Mouse (Mus musculus) limb, embryonic 13.5 days (tissue): ENCODE data around the gene Gm28635. TPM values are rescaled to one million over a fixed set of nuclear protein-coding genes. Genes with fewer than 3 reads are reported as not detected.

ENCODE experiments used
- ATAC-seq: fragments of 200-750 bp; cut with Nextera tagmentation; 2 replicates; pipeline ENCODE4 v1.8.0; 2017; ENCODE audit warnings: low read depth, moderate number of reproducible peaks, moderate TSS enrichment; ENCODE audit not compliant: low FRiP score
- H3K27ac ChIP-seq: fragments of 300-500 bp; sonication (generic); 2 replicates; pipeline ENCODE4 v1.5.1; 2015; ENCODE audit warnings: inconsistent platforms, mild to moderate bottlenecking, moderate library complexity
- H3K27me3 ChIP-seq: fragments of 300-500 bp; sonication (generic); 2 replicates; pipeline ENCODE4 v1.6.1; 2015; ENCODE audit warnings: mild to moderate bottlenecking, inconsistent platforms
- H3K36me3 ChIP-seq: fragments of 300-500 bp; sonication (generic); 2 replicates; pipeline ENCODE4 v1.6.1; 2015; ENCODE audit warnings: inconsistent platforms, mild to moderate bottlenecking, moderate library complexity
- H3K4me1 ChIP-seq: fragments of 300-500 bp; sonication (generic); 2 replicates; pipeline ENCODE4 v1.6.1; 2015; ENCODE audit warnings: inconsistent platforms
- H3K4me2 ChIP-seq: fragments of 300-500 bp; sonication (generic); replicated peaks from 2 replicates; pipeline ENCODE4 v1.6.1; 2015; ENCODE audit warnings: inconsistent platforms, mild to moderate bottlenecking, moderate library complexity
- H3K4me3 ChIP-seq: fragments of 300-500 bp; sonication (generic); 2 replicates; pipeline ENCODE4 v1.5.1; 2015; ENCODE audit warnings: moderate library complexity, mild to moderate bottlenecking, inconsistent platforms
- H3K9ac ChIP-seq: fragments of 300-500 bp; sonication (generic); 2 replicates; pipeline ENCODE4 v1.6.1; 2015; ENCODE audit warnings: mild to moderate bottlenecking, inconsistent platforms
- H3K9me3 ChIP-seq: fragments of 300-500 bp; sonication (generic); 2 replicates; pipeline ENCODE4 v1.6.1; 2016; ENCODE audit warnings: inconsistent platforms
- WGBS: fragments of 180-500 bp; shearing (Covaris S2); methylation state at CpG from one replicate; pipeline ENCODE4 v1.1.7; 2015; 5-methylcytosine and 5-hydroxymethylcytosine counted together
- polyA plus RNA-seq: library from polyadenylated mRNA; unstranded; fragments of >200 nt; fragmentation: Nextera tagmentation; extraction: Ambion mirVana; gene quantifications from 2 replicates; pipeline ENCODE4 v1.2.1, GENCODE M21; 2015

Gene Gm28635
- polyA plus RNA-seq, 1 experiment from 2014 or later: not detected

- Histone ChIP-seq H3K4me1 (peaks cover 18% of the 10 kb centered on the region), H3K9me3 (no peaks in the 10 kb centered on the region), H3K36me3 (no peaks in the 10 kb centered on the region), H3K27ac (peak overlapping the region; percentile 94), H3K4me2 (peak overlapping the region; percentile 76), H3K27me3 (no peaks in the 10 kb centered on the region), H3K4me3 (peak overlapping the region; percentile 62), H3K9ac (peak overlapping the region; percentile 84)
- no peak for ATAC-seq
- WGBS: under 1% methylated on average over 10 of the region's 10 CpGs
Observed at GRCm38 (mm10) chr2:84649674-84650073, 28.2 kb downstream of the Gm28635 start.

DNA sequence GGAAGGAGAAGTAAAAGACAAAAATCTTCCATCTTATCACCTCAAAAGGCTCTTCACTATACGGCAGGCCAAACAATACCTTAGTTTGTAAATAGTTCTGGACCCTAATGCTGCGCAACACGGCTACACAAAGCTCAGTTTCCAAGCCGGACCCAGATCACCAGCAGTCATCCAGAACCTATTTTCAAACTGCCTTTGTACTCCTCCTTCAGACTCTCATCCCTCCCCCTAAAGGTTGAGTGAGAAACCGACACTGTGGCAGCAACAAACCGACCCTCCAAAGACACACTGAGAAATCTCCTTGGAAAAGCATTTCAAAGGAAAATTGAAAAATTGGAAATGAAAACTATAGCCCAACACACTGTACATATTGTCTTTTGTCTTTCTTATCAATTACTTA lies 29.5 kb downstream of the Gm28635 start:
- Histone ChIP-seq H3K4me1 (peaks cover 24% of the 10 kb centered on the region), H3K36me3 (no peaks in the 10 kb centered on the region), H3K27ac (no peak overlapping the region), H3K4me2 (peak overlapping the region; percentile 76), H3K4me3 (peak overlapping the region; percentile 62), H3K27me3 (no peaks in the 10 kb centered on the region), H3K9ac (peak overlapping the region; percentile 59), H3K9me3 (no peaks in the 10 kb centered on the region)
- WGBS: 57% methylated on average over 6 of the region's 6 CpGs
- no peak for ATAC-seq

DNA sequence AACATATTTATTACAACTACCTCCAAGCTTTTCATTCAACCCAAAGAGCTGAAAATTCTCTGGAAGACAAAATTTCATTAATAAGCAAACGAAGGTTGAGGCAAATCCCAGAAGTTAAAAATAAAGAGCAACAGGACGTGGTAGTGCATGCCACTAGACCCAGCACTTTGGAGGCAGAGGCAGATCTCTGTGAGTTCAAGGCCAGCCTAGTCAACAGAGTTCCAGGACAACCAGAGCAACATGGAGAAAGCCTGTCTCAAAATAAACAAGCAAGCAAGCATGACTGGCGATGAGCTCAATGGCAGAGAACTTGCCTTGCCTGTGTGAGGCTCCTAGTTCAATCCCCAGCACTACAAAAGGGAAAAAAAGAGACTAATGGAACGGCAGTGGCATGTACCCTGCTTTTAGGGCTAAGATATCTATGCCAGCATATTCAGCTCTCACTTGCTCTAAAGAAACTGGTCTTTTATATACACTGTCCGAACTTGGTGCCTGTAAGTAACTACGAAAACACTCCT lies 30.7 kb downstream of the Gm28635 start:
- Histone ChIP-seq H3K4me3 (no peak overlapping the region), H3K9ac (no peak overlapping the region), H3K4me2 (peak overlapping the region; percentile 16), H3K27ac (no peak overlapping the region), H3K36me3 (no peaks in the 10 kb centered on the region), H3K27me3 (no peaks in the 10 kb centered on the region), H3K4me1 (peaks cover 28% of the 10 kb centered on the region), H3K9me3 (no peaks in the 10 kb centered on the region)
- no peak for ATAC-seq
- WGBS: 94% methylated on average over 6 of the region's 6 CpGs

- ATAC-seq: no peak
- Histone ChIP-seq H3K4me3 (no peak overlapping the region), H3K9me3 (no peaks in the 10 kb centered on the region), H3K27ac (no peak overlapping the region), H3K4me2 (no peak overlapping the region), H3K9ac (no peak overlapping the region), H3K4me1 (peaks cover 28% of the 10 kb centered on the region), H3K36me3 (no peaks in the 10 kb centered on the region), H3K27me3 (no peaks in the 10 kb centered on the region)
- 85% methylated on average over 1 of the region's 1 CpGs for WGBS
Observed at GRCm38 (mm10) chr2:84646138-84646537, 31.7 kb downstream of the Gm28635 start.

DNA sequence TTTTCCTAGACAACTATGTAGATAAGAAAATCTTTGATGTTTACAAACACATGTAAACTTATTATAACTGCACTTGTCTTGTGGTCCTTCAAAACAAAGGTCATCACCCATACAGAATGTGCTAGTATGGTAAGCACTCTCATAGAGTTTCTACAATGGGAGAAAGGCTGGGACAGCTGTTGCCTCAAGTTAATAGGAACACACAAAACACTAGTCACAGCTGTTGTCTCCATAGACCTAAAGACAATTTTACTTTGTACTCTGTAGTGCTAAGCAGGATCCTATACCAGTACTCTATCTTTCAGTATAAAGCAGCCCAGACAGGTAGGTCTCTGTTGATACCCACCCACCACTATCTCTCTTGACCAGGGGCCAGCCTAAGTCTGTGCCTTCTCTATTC lies 37.0 kb downstream of the Gm28635 start:
- H3K4me3 ChIP-seq: no peak overlapping the region
- H3K27me3 ChIP-seq: no peaks in the 10 kb centered on the region
- H3K4me1 ChIP-seq: peaks cover 44% of the 10 kb centered on the region
- no peaks in the 10 kb centered on the region for H3K36me3 ChIP-seq
- no peak overlapping the region for H3K9ac ChIP-seq
- 0 out of 2 replicates have a peak, but pooled peaks have one; percentile 36 for ATAC-seq
- H3K9me3 ChIP-seq: no peaks in the 10 kb centered on the region
- no peak overlapping the region for H3K27ac ChIP-seq
- no peak overlapping the region for H3K4me2 ChIP-seq

GRCm38 (mm10) chr2:84638428-84639220 lies 39.2 kb downstream of the Gm28635 start:
- WGBS: 57% methylated on average over 5 of the region's 5 CpGs
- ATAC-seq: no peak
- H3K4me2 ChIP-seq: no peak overlapping the region
- peak overlapping the region; percentile 39; the same call in 1 of the 2 replicates for H3K27ac ChIP-seq
- no peaks in the 10 kb centered on the region for H3K27me3 ChIP-seq
- no peak overlapping the region for H3K9ac ChIP-seq
- no peaks in the 10 kb centered on the region for H3K9me3 ChIP-seq
- H3K36me3 ChIP-seq: no peaks in the 10 kb centered on the region
- no peak overlapping the region for H3K4me3 ChIP-seq
- H3K4me1 ChIP-seq: peaks cover 62% of the 10 kb centered on the region

- ATAC-seq: no peak
- 26% methylated on average over 7 of the region's 7 CpGs for WGBS
- H3K27me3 ChIP-seq: no peaks in the 10 kb centered on the region
- no peak overlapping the region for H3K4me3 ChIP-seq
- no peaks in the 10 kb centered on the region for H3K9me3 ChIP-seq
- H3K4me2 ChIP-seq: peak overlapping the region; percentile 0; the same call in 1 of the 2 replicates
- no peak overlapping the region for H3K9ac ChIP-seq
- H3K4me1 ChIP-seq: peaks cover 64% of the 10 kb centered on the region
- H3K36me3 ChIP-seq: no peaks in the 10 kb centered on the region
- peak overlapping the region; percentile 39; the same call in 1 of the 2 replicates for H3K27ac ChIP-seq
Observed at GRCm38 (mm10) chr2:84637452-84638165, 40.2 kb downstream of the Gm28635 start.

DNA sequence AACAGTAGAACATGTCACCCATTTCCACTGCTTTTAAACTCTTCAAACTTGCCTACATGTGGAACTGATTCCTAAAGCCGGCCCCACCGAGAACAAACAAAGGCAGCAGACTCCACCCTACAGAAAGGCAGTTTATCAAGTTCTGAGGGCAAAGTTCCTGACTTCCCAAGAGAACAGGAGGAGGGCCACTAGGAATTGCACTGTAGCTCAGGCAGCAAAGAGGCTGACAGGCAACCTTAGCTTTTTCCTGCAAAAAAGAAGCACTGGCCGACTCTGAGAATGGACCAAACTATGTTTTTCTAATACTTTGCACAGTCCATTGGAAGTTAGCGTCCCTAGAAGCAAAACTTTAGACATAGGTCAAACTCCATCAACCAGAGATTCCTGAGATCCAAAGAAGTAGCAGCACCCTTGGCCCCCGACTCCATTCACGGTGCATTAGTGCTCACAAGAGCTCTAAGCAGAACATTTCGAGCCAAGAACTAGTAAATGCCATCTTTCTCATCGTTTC lies 41.6 kb downstream of the Gm28635 start:
- 0 out of 2 replicates have a peak overlapping the region, but pooled peaks have one; percentile 35 for H3K9ac ChIP-seq
- no peaks in the 10 kb centered on the region for H3K27me3 ChIP-seq
- 30% methylated on average over 8 of the region's 8 CpGs for WGBS
- no peaks in the 10 kb centered on the region for H3K36me3 ChIP-seq
- H3K4me1 ChIP-seq: peaks cover 73% of the 10 kb centered on the region
- H3K4me3 ChIP-seq: 0 out of 2 replicates have a peak overlapping the region, but pooled peaks have one; percentile 3
- H3K9me3 ChIP-seq: no peaks in the 10 kb centered on the region
- peak overlapping the region; percentile 91 for H3K27ac ChIP-seq
- no peak for ATAC-seq
- peak overlapping the region; percentile 50 for H3K4me2 ChIP-seq

DNA sequence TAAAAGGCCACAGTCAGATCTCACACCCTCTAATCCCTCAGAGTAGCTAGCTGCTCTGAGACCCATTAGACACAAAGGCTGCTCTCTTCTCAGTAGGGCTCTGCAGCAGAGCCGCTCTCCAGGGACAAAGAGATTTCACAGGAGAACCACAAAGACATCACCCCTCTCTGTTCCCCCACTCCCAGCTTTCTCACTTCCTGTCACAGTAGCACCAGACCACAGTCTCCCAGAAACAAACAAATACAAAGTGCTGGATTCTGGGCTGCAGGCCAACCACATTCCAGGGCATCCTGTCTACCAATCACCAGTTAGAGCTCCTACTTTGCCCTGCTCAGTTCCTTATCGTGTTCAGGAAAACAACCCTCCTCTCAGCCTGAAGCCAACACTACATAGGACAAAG lies 42.2 kb downstream of the Gm28635 start:
- H3K36me3 ChIP-seq: no peaks in the 10 kb centered on the region
- no peaks in the 10 kb centered on the region for H3K9me3 ChIP-seq
- no peaks in the 10 kb centered on the region for H3K27me3 ChIP-seq
- H3K4me2 ChIP-seq: peak overlapping the region; percentile 50
- no peak overlapping the region for H3K4me3 ChIP-seq
- peaks cover 73% of the 10 kb centered on the region for H3K4me1 ChIP-seq
- H3K27ac ChIP-seq: peak overlapping the region; percentile 91
- H3K9ac ChIP-seq: no peak overlapping the region
- peak; percentile 92 for ATAC-seq
- WGBS: 2% methylated on average over 2 of the region's 2 CpGs

DNA sequence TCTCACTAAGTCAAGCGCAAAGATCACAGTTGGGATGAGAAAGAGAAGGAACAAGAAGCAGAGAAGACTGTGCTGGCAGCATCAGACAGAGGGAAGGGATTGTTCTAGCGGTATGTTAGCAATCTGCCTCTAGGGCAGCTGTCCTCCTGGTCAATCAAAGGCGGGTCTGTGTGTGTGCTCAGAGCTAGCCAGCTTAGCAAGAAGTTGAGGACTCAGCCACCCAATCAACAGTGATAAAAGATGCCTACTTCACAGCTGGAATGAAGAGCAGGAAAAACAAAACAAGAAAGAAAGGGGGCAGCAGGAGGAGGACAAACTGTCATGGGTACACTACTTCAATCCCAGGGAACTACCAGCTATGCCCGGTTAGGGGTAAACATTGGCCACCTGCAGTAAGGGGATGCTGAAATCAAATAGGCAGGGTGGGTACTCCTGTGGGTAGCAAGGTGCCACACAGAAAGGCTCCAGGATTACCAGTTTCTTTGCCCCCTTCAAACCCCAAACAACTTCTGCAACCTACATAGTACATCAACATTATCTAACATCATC lies 42.8 kb downstream of the Gm28635 start:
- no peak overlapping the region for H3K4me3 ChIP-seq
- no peaks in the 10 kb centered on the region for H3K27me3 ChIP-seq
- WGBS: 35% methylated on average over 4 of the region's 4 CpGs
- no peak overlapping the region for H3K9ac ChIP-seq
- no peaks in the 10 kb centered on the region for H3K9me3 ChIP-seq
- H3K36me3 ChIP-seq: no peaks in the 10 kb centered on the region
- peak overlapping the region; percentile 91 for H3K27ac ChIP-seq
- ATAC-seq: no peak
- H3K4me1 ChIP-seq: peaks cover 73% of the 10 kb centered on the region
- peak overlapping the region; percentile 50 for H3K4me2 ChIP-seq

GRCm38 (mm10) chr2:84634006-84634405 lies 43.8 kb downstream of the Gm28635 start:
- Histone ChIP-seq H3K27ac (no peak overlapping the region; the same call in 1 of the 2 replicates), H3K4me1 (peaks cover 70% of the 10 kb centered on the region), H3K4me3 (no peak overlapping the region), H3K27me3 (no peaks in the 10 kb centered on the region), H3K4me2 (0 out of 2 replicates have a peak overlapping the region, but pooled peaks have one; percentile 11), H3K9ac (no peak overlapping the region), H3K9me3 (no peaks in the 10 kb centered on the region), H3K36me3 (no peaks in the 10 kb centered on the region)
- 78% methylated on average over 4 of the region's 4 CpGs for WGBS
- ATAC-seq: no peak

DNA sequence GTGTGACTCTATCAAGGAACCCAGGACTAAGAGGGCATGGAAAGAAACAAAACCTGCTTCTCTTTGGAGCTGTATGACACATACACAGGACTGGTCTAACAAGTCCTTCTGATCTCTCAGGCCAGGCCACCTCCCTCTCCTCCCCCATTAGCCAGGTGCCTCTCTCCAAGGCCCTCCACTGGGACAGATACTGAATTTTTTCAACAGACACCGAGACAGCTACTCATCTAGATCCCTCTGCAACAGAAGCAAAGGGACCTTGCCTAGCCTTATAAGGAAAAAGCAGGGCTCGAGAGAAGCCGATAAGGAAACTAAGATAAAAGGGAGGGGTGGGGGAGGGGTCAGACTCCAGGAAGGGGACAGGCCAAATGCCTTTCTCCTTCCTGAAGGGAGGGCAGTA lies 44.8 kb downstream of the Gm28635 start:
- Histone ChIP-seq H3K27ac (no peak overlapping the region), H3K9ac (no peak overlapping the region), H3K4me2 (no peak overlapping the region), H3K36me3 (no peaks in the 10 kb centered on the region), H3K9me3 (no peaks in the 10 kb centered on the region), H3K4me3 (no peak overlapping the region), H3K4me1 (peaks cover 60% of the 10 kb centered on the region), H3K27me3 (no peaks in the 10 kb centered on the region)
- no peak for ATAC-seq
- WGBS: 12% methylated on average over 3 of the region's 3 CpGs
